Mouse (Mus musculus) CH12.LX (cell line): Measurements from ENCODE around the gene Ears2. TPM values are rescaled to one million over a fixed set of nuclear protein-coding genes. Genes with fewer than 3 reads are reported as not detected.

Experiments
- DNase-seq: peaks from one replicate; pipeline ENCODE4 v3.0.0-alpha.2; 2013; ENCODE audit errors: extremely low read depth
- H3K27ac ChIP-seq: 2 replicates; pipeline ENCODE4 v1.5.1; 2012; ENCODE audit warnings: low read depth, mild to moderate bottlenecking, control low read depth, moderate library complexity; ENCODE audit not compliant: insufficient read depth
- H3K27me3 ChIP-seq: replicated peaks from 2 replicates; pipeline ENCODE3; 2012; ENCODE audit warnings: inconsistent platforms
- H3K36me3 ChIP-seq, 2 experiments: replicated peaks in 1 of 2; 2 replicates each; pipeline versions ENCODE3 to v1.6.1; 2012; ENCODE audit warnings: inconsistent platforms in 1 of 2, low read length in 1 of 2, mild to moderate bottlenecking in 1 of 2, mixed read lengths in 1 of 2, moderate library complexity in 1 of 2; ENCODE audit not compliant: control insufficient read depth in 1 of 2, insufficient read depth in 1 of 2
- H3K4me1 ChIP-seq, 2 experiments: 2 replicates each; pipeline ENCODE4 v1.6.1; 2012; ENCODE audit warnings: inconsistent platforms in 1 of 2, moderate library complexity in 1 of 2; ENCODE audit not compliant: insufficient read depth in 2 of 2, control insufficient read depth in 1 of 2
- H3K4me2 ChIP-seq: 2 replicates; pipeline ENCODE4 v1.6.1; 2012; ENCODE audit warnings: low read depth, mild to moderate bottlenecking, control low read depth; ENCODE audit not compliant: poor library complexity, insufficient read depth, severe bottlenecking
- H3K4me3 ChIP-seq, 3 experiments: fragments of 150-350 bp in 1 of 3; sonication (generic) in 1 of 3; replicated peaks in 1 of 3; 2 replicates each; pipeline versions ENCODE3 to v1.5.1; 2011 to 2012; ENCODE audit warnings: low read depth in 2 of 3, low read length in 2 of 3, mild to moderate bottlenecking in 2 of 3, moderate library complexity in 2 of 3, control low read depth in 1 of 3, improper control_type of control experiment in 1 of 3, inconsistent platforms in 1 of 3, mixed read lengths in 1 of 3; ENCODE audit not compliant: poor library complexity in 1 of 3
- H3K79me2 ChIP-seq: replicated peaks from 2 replicates; pipeline ENCODE4 v1.6.1; 2012; ENCODE audit warnings: mild to moderate bottlenecking, moderate library complexity; ENCODE audit not compliant: control insufficient read depth, poor library complexity, insufficient read depth, severe bottlenecking; ENCODE audit errors: extremely low read depth
- H3K9ac ChIP-seq: 2 replicates; pipeline ENCODE4 v1.6.1; 2012; ENCODE audit warnings: low read depth, mild to moderate bottlenecking, control low read depth, moderate library complexity; ENCODE audit not compliant: insufficient read depth
- H3K9me3 ChIP-seq: replicated peaks from 2 replicates; pipeline ENCODE3; 2012; ENCODE audit warnings: low read length, inconsistent platforms, mixed read lengths
- BHLHE40 ChIP-seq: IDR thresholded peaks from 2 replicates; pipeline ENCODE4 v1.6.1; 2011; ENCODE audit warnings: mild to moderate bottlenecking, low read depth, low read length, improper control_type of control experiment
- CTCF ChIP-seq, 2 experiments: IDR thresholded peaks in 1 of 2; conservative IDR thresholded peaks in 1 of 2; 2 replicates each; pipeline ENCODE4 v1.5.1; 2011 to 2012; ENCODE audit warnings: low read depth in 2 of 2, low read length in 2 of 2, improper control_type of control experiment in 1 of 2, inconsistent platforms in 1 of 2, mild to moderate bottlenecking in 1 of 2, moderate library complexity in 1 of 2
- ELF1 ChIP-seq: IDR thresholded peaks from 2 replicates; pipeline ENCODE4 v1.6.1; 2014; ENCODE audit warnings: low read depth, mild to moderate bottlenecking, inconsistent platforms, low read length, improper control_type of control experiment
- ETS1 ChIP-seq: conservative IDR thresholded peaks from 2 replicates; pipeline ENCODE4 v1.6.1; 2012; ENCODE audit warnings: low read depth, mild to moderate bottlenecking, inconsistent platforms, low read length, improper control_type of control experiment, moderate library complexity
- GABPA ChIP-seq: IDR thresholded peaks from 2 replicates; pipeline ENCODE4 v1.6.1; 2012; ENCODE audit warnings: low read depth, low read length, improper control_type of control experiment, inconsistent platforms; ENCODE audit not compliant: insufficient replicate concordance
- JUN ChIP-seq: IDR thresholded peaks from 2 replicates; pipeline ENCODE4 v1.6.1; 2011; ENCODE audit warnings: low read depth, mild to moderate bottlenecking, low read length, improper control_type of control experiment, moderate library complexity; ENCODE audit not compliant: insufficient read depth
- KAT2A ChIP-seq: IDR thresholded peaks from 2 replicates; pipeline ENCODE4 v1.6.1; 2012; ENCODE audit warnings: low read length, improper control_type of control experiment, inconsistent platforms; ENCODE audit not compliant: insufficient replicate concordance
- MAFK ChIP-seq: IDR thresholded peaks from 2 replicates; pipeline ENCODE4 v1.6.1; 2011; ENCODE audit warnings: low read length, improper control_type of control experiment; ENCODE audit not compliant: insufficient replicate concordance
- MAX ChIP-seq: IDR thresholded peaks from 2 replicates; pipeline ENCODE4 v1.6.1; 2011; ENCODE audit warnings: low read length, improper control_type of control experiment
- MEF2A ChIP-seq: IDR thresholded peaks from 2 replicates; pipeline ENCODE4 v1.6.1; 2014; ENCODE audit warnings: low read depth, mild to moderate bottlenecking, inconsistent platforms, low read length, improper control_type of control experiment, borderline replicate concordance
- MXI1 ChIP-seq: IDR thresholded peaks from 2 replicates; pipeline ENCODE4 v1.6.1; 2011; ENCODE audit warnings: mild to moderate bottlenecking, low read depth, low read length, improper control_type of control experiment
- NELFE ChIP-seq: IDR thresholded peaks from 2 replicates; pipeline ENCODE4 v1.6.1; 2011; ENCODE audit warnings: low read depth, low read length, improper control_type of control experiment
- PAX5 ChIP-seq: IDR thresholded peaks from 2 replicates; pipeline ENCODE4 v1.6.1; 2012; ENCODE audit warnings: low read length, inconsistent platforms, mixed read lengths
- POLR2AphosphoS2 ChIP-seq: IDR thresholded peaks from 2 replicates; pipeline ENCODE4 v1.6.1; 2011; ENCODE audit warnings: low read depth, low read length, improper control_type of control experiment
- SIN3A ChIP-seq: IDR thresholded peaks from 2 replicates; pipeline ENCODE4 v1.6.1; 2012; ENCODE audit warnings: low read length, improper control_type of control experiment, inconsistent platforms
- SMC3 ChIP-seq: IDR thresholded peaks from 2 replicates; pipeline ENCODE4 v1.6.1; 2011; ENCODE audit warnings: low read depth, low read length, improper control_type of control experiment
- TCF12 ChIP-seq: IDR thresholded peaks from 2 replicates; pipeline ENCODE4 v1.6.1; 2014; ENCODE audit warnings: low read depth, mild to moderate bottlenecking, inconsistent platforms, low read length, improper control_type of control experiment
- UBTF ChIP-seq: IDR thresholded peaks from 2 replicates; pipeline ENCODE4 v1.6.1; 2012; ENCODE audit warnings: low read depth, mild to moderate bottlenecking, inconsistent platforms, low read length, improper control_type of control experiment, moderate library complexity
- ZMIZ1 ChIP-seq: IDR thresholded peaks from 2 replicates; pipeline ENCODE4 v1.6.1; 2012; ENCODE audit warnings: low read depth, mild to moderate bottlenecking, inconsistent platforms, low read length, improper control_type of control experiment
- dilution Hi-C: fragments of 300-500 bp; cut with MboI; formaldehyde crosslinking; loops from 2 replicates; pipeline ENCODE4 v1.14.3; 2020; ENCODE audit warnings: low sequenced_read_pairs; ENCODE audit not compliant: extremely low pct_unique_long_range_greater_than_20kb, extremely low pct_ligation_motif_present
- in situ Hi-C: fragments of 300-500 bp; cut with MboI; formaldehyde crosslinking; loops from 3 replicates; pipeline ENCODE4 v1.14.3; 2019; ENCODE audit warnings: low sequenced_read_pairs, low pct_ligation_motif_present, low pct_unique_long_range_greater_than_20kb, mixed read lengths
- polyA plus RNA-seq: library from polyadenylated mRNA; unstranded; fragments of >175 nt; gene quantifications from 2 replicates; pipeline ENCODE4 v1.2.1, GENCODE M21; 2012; ENCODE audit warnings: low read depth; ENCODE audit not compliant: insufficient read length
- total RNA-seq, 2 experiments: library from RNA; depleted of rRNA; stranded (reverse); fragments of 300-350 nt in 1 of 2; fragments of >200 nt in 1 of 2; gene quantifications; 2 replicates each; pipeline ENCODE4 v1.2.3; 2012 to 2014

Gene Ears2
- total and polyA plus RNA-seq, 3 experiments, result 11.7 to 14.3 (median 13.2) TPM

DNA sequence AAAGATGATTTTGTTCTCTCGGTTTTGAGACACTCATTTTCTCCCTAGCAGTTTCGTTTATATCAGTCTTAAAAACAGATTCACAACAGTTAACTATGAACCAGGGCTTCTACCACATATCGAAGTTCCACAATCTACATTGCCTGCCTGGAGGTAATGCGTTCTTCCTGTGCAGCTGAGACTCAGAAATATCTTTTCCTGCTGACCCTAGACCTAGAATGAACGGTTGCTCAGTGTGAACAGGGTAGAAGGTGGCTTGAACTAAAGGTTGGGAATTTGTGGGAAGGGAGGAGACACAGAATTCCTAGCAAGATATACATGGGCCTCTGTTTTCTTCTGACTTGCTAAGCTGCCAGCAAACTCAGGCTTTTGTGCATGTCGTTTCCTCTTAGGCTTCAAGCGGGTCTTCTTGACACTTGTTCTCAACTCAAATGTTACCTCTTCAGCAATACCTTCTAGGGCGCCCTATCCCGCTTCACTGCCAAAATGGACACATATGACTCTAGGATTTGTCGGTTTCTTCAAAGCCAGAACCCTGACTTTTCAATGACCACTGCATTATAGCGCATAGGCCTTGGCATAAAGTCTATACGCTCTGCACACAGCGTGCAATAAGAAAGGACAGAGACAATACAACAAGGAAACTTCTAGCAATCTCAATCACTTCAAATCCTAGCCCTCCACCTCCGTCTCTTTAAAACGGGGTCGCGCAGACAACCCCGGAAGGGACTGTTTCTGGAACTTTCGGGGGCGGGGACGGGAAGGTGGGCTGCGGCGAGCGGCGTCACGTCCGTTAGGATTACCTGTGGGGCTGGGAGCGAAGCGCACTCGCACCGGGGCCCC is 740 bp downstream of the Ears2 start:
- peak overlapping the region; percentile 99 for H3K4me2 ChIP-seq
- H3K79me2 ChIP-seq, result peaks cover 32% of the 10 kb centered on the region
- no peaks in the 10 kb centered on the region for H3K9me3 ChIP-seq
- TF ChIP-seq UBTF, result no peak
- no peak for TF ChIP-seq SMC3
- no peak for TF ChIP-seq BHLHE40
- peak; percentile 66; the same call in 1 of the 2 replicates for TF ChIP-seq POLR2AphosphoS2
- TF ChIP-seq MAFK, result no peak
- no peak for TF ChIP-seq GABPA
- no peak for TF ChIP-seq MAX
- TF ChIP-seq PAX5, result no peak
- no peak for TF ChIP-seq ZMIZ1
- TF ChIP-seq JUN, result no peak
- TF ChIP-seq NELFE, result no peak; the same call in 1 of the 2 replicates
- no peak for TF ChIP-seq MXI1
- no peak for TF ChIP-seq ETS1
- peak; percentile 32; the same call in 1 of the 2 replicates for TF ChIP-seq TCF12
- TF ChIP-seq ELF1, result peak; percentile 83
- H3K27ac ChIP-seq, result peak overlapping the region; percentile 72
- H3K9ac ChIP-seq, result peak overlapping the region; percentile 79
- in situ Hi-C loops (no loop called here), dilution Hi-C loops (no loop called here)
- H3K4me3 ChIP-seq, result peak overlapping the region; percentile 92 to 100 (median 98)
- no peaks in the 10 kb centered on the region for H3K27me3 ChIP-seq
- peaks cover 19 to 42% of the 10 kb centered on the region in 2 experiments for H3K36me3 ChIP-seq
- peak; percentile 35 for DNase-seq
- peaks cover 10 to 44% of the 10 kb centered on the region in 2 experiments for H3K4me1 ChIP-seq

- dilution Hi-C loops (no loop called here), in situ Hi-C loops (no loop called here)
- Histone ChIP-seq H3K27ac (no peak overlapping the region), H3K4me1 (peaks cover 10 to 37% of the 10 kb centered on the region in 2 experiments), H3K36me3 (peaks cover 17 to 36% of the 10 kb centered on the region in 2 experiments), H3K9ac (peak overlapping the region; percentile 79; the same call in 1 of the 2 replicates), H3K4me2 (peak overlapping the region; percentile 99), H3K27me3 (no peaks in the 10 kb centered on the region), H3K4me3 (peak overlapping the region; percentile 92 to 100 (median 98)), H3K9me3 (no peaks in the 10 kb centered on the region), H3K79me2 (peaks cover 32% of the 10 kb centered on the region)
- TF ChIP-seq JUN (no peak), BHLHE40 (no peak), SIN3A (peak; percentile 17; the same call in 1 of the 2 replicates), MEF2A (no peak), KAT2A (no peak), CTCF (conservative IDR thresholded peaks at IDR 0.05 in 1 of 2, IDR thresholded peaks at IDR 0.05 in 1 of 2; ENCODE audit: low read depth in 2 of 2, low read length in 2 of 2) (no peak)
- DNase-seq, result no peak
Observed at GRCm38 (mm10) chr7:122065656-122066055, 1.4 kb downstream of the Ears2 start.
